Mouse (Mus musculus) bone marrow, adult 2 months (tissue): Measurements from ENCODE around the gene Atg2a. TPM values are rescaled to one million over a fixed set of nuclear protein-coding genes. Genes with fewer than 3 reads are reported as not detected.

Experiments
- H3K27ac ChIP-seq: fragments of 200-500 bp; 2 replicates; pipeline ENCODE4 v1.5.1; 2012; ENCODE audit warnings: low read depth, mild to moderate bottlenecking, control low read depth, inconsistent platforms, low read length; ENCODE audit not compliant: control insufficient read depth, poor library complexity, insufficient read depth
- H3K4me1 ChIP-seq: fragments of 200-500 bp; 2 replicates; pipeline ENCODE4 v1.6.1; 2011; ENCODE audit warnings: low read length; ENCODE audit not compliant: control insufficient read depth, insufficient read depth
- H3K4me3 ChIP-seq: fragments of 200-500 bp; replicated peaks from 2 replicates; pipeline ENCODE3; 2011; ENCODE audit warnings: mild to moderate bottlenecking, low read depth, low read length, control low read depth; ENCODE audit not compliant: control insufficient read depth
- CTCF ChIP-seq: fragments of 200-500 bp; IDR thresholded peaks from 2 replicates; pipeline ENCODE4 v1.5.1; 2011; ENCODE audit warnings: low read length, control low read depth; ENCODE audit not compliant: control insufficient read depth, insufficient read depth
- POLR2A ChIP-seq: fragments of 200-500 bp; IDR thresholded peaks from 2 replicates; pipeline ENCODE4 v1.6.1; 2011; ENCODE audit warnings: low read depth, mild to moderate bottlenecking, control low read depth, low read length, borderline replicate concordance; ENCODE audit not compliant: control insufficient read depth
- WGBS: fragments of 180-500 bp; shearing (Covaris S2); methylation state at CpG from one replicate; pipeline ENCODE4 v1.1.7; 2018; 5-methylcytosine and 5-hydroxymethylcytosine counted together
- polyA plus RNA-seq: library from polyadenylated mRNA; stranded (reverse); fragments of >200 nt; gene quantifications from 2 replicates; pipeline ENCODE4 v1.2.4, GENCODE M21; 2011; ENCODE audit warnings: low replicate concordance; ENCODE audit not compliant: missing spikeins, insufficient read depth, insufficient read length

Atg2a gene
- polyA plus RNA-seq, result 17.0 and 36.4 TPM in 2 replicates

DNA sequence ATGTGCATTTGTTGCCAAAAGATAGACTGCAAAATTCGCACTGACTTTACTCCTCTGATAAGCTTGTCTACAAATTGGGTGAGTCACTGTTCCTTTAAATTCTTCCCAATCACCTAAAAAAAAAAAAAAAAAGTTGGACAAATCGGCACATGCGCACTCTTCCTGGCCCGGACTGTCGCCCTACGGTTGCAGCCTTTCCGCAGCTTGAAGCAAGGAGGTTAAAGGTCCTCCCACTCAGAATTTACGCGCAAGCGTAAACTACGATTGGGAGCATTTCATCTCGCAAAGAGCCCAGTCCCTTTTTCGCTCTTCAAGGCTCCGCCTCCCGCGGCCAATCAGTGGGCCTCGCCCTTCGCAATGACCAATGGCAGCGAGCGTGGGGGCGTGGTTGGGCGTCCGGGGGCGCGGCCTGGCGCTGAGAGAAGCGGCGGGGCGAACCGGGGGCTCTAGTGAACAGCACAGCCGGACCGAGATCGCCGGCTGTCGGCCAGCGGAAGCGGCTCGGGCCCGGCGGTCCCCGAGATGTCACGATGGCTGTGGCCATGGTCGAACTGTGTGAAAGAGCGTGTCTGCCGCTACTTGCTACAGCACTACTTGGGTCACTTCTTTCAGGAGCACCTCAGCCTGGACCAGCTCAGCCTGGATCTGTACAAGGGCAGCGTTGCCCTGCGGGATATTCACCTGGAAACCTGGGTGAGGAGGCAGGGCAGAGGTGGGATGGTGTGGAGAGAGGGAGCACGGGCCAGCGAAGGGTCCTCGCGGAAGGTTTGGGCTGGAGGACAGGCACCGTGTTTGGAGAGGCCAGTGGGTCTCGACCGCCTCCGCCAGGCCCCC lies at the start of gene Atg2a:
Atg2a (plus strand) TSS at position 395 of the 834 bp plus-strand sequence.
- H3K27ac ChIP-seq, result peak within 1 kb of the TSS; percentile 85
- H3K4me1 ChIP-seq, result no peaks in the 10 kb centered on the region; the same call in 1 of the 2 replicates
- WGBS, result under 1% methylated on average over 55 of the region's 55 CpGs
- H3K4me3 ChIP-seq, result peak within 1 kb of the TSS; percentile 92
- no peak for TF ChIP-seq CTCF
- TF ChIP-seq POLR2A, result peak; percentile 77; the same call in 1 of the 2 replicates

DNA sequence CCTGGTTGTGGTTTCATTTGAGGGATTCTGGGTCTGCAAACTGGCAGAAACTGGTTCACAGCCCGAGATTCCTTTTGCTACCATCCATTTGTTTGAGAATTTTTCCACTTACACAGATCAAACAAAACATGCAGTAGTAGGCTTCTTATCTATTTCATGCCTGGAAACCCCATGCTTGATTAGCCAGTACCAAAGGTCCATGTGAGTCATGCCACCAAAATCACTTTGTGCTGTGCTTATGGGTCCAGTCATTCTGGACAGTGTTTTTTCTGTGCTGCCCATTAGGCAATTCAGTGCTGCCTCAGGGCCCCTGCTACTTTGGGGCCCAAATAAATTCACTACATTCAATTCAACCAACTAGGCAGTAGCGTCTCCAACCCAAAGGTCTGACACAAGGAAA lies 37.2 kb upstream of the Atg2a start:
- WGBS, result 77% methylated on average over 2 of the region's 2 CpGs
- TF ChIP-seq CTCF (no peak), POLR2A (no peak)

DNA sequence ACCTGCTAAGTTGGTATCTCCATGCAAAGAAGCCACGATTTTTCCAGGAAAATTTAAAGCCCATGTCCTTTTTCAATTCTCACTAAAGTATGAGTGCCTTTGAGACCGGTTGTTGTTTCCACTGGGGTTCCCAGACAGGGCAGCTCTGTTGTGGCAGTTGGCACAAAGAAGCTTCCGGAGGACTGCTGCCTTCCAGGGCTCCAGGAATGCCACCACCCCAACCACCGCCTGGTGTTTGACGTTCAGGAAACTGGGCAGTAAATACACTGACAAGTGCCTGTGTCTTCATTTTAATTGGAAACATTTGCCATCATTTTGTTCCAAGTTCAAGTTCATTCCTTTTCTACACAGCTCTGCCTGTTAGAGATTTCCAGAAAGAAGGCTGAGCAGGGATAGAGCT lies 34.8 kb upstream of the Atg2a start:
- Histone ChIP-seq H3K27ac (no peak overlapping the region), H3K4me1 (no peaks in the 10 kb centered on the region), H3K4me3 (no peak overlapping the region)
- no peak for TF ChIP-seq CTCF
- 76% methylated on average over 5 of the region's 5 CpGs for WGBS

More for the DNA sequence above, 37.2 kb upstream of the Atg2a start:
- Histone ChIP-seq H3K4me1 (no peaks in the 10 kb centered on the region), H3K27ac (no peak overlapping the region), H3K4me3 (no peak overlapping the region)

DNA sequence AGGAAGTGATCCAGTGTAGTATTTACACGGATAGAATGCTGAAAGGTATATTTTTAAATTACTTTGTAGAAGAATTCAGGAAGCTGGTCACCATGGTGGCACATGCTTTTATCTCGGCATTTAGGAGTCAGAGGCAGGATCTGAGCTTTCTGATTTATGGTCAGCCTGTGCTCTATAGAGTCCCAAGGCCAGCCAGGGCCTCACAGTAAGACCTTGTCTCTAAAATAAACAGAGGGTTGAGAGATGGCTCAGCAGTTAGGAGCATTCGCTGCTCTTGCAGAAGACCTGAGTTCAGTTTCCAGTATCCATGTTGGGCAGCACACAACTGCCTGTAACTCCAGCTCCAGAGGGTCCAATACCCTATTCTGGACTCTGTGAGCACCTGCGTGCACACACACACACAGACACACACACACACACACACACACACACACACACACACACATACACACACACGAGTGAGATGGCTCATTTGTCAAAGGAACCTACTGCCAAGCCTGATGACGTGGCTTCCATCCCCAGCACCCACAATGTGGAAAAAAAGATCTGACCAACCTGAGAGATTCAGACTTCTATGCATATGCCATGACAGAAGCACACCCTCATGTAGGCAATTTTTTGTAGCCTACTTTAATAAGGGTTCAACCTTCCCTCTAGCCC lies 25.3 kb upstream of the Atg2a start:
- no peak for TF ChIP-seq POLR2A
- TF ChIP-seq CTCF, result no peak
- H3K27ac ChIP-seq, result no peak overlapping the region
- 55% methylated on average over 6 of the region's 6 CpGs for WGBS
- no peaks in the 10 kb centered on the region; the same call in 1 of the 2 replicates for H3K4me1 ChIP-seq
- H3K4me3 ChIP-seq, result no peak overlapping the region

DNA sequence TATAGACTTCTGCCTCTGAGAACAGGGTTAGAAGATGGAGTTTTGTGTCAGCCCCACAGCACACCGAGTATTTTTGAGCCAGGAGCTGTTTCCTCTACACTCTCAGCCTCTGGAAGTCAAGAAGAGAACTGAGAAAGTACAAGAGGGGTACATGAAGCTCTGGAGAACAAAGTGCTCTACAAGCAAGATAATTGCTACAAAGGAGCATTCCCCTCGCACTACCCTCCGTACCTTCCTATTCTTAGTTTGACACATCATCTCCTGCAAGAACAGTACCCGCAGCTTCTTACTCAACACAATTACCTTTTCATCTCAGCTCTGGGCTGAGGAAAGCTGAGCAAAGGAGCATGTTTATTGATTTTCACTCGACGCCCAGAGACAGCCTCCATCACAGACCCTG lies 22.9 kb upstream of the Atg2a start:
- Histone ChIP-seq H3K27ac (no peak overlapping the region), H3K4me1 (no peaks in the 10 kb centered on the region), H3K4me3 (no peak overlapping the region)
- 73% methylated on average over 6 of the region's 6 CpGs for WGBS
- TF ChIP-seq POLR2A, result no peak
- no peak for TF ChIP-seq CTCF

DNA sequence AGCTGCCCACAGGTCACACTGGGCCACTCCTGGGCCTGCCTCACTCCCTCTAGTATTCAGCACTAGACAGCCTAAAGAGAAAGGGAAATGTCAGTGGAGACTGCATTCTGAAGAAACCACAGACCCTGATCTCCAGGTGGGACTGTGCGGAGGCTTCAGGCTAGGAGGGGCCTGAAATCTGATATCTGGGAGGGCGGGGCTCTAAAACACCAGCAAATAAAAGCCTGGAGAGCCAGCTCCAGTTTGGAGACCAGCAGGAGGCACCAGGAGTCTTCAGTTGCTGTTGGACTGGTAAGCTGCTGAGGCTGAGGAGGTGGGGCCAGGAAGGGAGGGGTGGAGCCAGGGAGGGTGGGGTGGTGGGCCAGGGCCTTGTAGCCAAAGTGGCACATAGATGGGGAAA lies 15.3 kb upstream of the Atg2a start, which contains the start of gene Gpha2:
Gpha2 (plus strand) TSS at position 246 of the 400 bp plus-strand sequence.
- Histone ChIP-seq H3K4me1 (no peaks in the 10 kb centered on the region), H3K4me3 (no peak within 1 kb of the TSS), H3K27ac (no peak within 1 kb of the TSS)
- 54% methylated on average over 2 of the region's 2 CpGs for WGBS
- TF ChIP-seq CTCF, result no peak
- TF ChIP-seq POLR2A, result no peak

DNA sequence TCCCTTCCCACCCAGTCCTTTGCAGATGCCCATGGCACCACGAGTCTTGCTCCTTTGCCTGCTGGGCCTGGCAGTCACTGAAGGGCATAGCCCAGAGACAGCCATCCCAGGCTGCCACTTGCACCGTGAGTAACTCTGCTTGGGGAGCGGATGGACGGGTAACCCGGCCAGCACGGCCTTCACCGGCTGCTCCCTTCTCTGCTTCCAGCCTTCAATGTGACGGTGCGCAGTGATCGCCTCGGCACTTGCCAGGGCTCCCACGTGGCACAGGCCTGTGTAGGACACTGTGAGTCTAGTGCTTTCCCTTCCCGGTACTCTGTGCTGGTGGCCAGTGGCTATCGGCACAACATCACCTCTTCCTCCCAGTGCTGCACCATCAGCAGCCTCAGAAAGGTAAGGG lies 14.7 kb upstream of the Atg2a start:
- Histone ChIP-seq H3K4me1 (no peaks in the 10 kb centered on the region), H3K27ac (no peak overlapping the region), H3K4me3 (no peak overlapping the region)
- TF ChIP-seq POLR2A (no peak), CTCF (no peak)
- 90% methylated on average over 14 of the region's 14 CpGs for WGBS

DNA sequence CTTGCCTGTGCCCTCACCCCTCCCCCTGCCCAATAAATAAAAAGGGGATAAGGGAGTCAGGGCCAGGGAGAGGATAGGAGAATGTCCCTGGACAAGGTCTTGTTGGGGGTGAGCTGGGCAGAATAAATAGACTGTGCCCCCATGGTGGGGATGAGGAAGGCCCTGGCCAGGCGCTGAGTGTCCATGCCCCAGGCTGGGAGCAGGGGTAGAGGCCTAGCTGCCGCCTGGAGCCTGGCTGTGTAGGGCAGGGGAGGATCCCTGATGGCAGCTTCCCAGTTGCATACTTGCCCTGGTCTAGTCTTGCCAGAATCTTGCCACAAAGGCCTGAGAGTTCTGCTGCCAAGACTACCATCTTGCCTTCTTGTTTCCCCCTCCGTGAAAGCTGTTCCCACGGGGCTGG lies 13.6 kb upstream of the Atg2a start:
- H3K4me1 ChIP-seq, result no peaks in the 10 kb centered on the region
- no peak overlapping the region for H3K4me3 ChIP-seq
- WGBS, result 84% methylated on average over 4 of the region's 4 CpGs
- no peak overlapping the region for H3K27ac ChIP-seq
- TF ChIP-seq POLR2A, result no peak
- TF ChIP-seq CTCF, result no peak

DNA sequence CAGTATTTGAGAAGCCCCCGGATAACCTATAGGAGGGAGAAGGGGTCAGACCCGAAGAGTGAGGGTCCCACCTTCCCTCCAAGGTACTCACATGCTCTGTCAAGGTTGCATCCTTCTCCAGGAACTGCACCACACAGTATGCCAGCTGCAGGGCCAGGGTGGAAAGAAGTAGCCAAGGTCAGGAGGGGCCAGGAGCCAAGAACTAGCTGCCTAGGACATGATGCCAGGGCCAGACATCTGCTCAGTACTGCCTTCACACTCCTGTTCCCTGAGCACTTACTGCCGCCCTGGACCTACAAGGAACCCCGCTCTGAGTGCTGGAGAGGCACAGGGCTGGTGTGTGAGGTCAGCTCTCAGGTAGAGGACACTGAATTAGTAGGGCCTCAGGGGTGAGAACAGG lies 11.1 kb upstream of the Atg2a start:
- Histone ChIP-seq H3K4me1 (no peaks in the 10 kb centered on the region), H3K27ac (no peak overlapping the region), H3K4me3 (no peak overlapping the region)
- no peak for TF ChIP-seq POLR2A
- TF ChIP-seq CTCF, result no peak
- WGBS, result 86% methylated on average over 4 of the region's 4 CpGs
